Mouse (Mus musculus): ENCODE measurements around the gene Slc43a2.

Gene Slc43a2

GRCm38 (mm10) chr11:75605318-75605717 lies 73.8 kb downstream of the Slc43a2 start:
- DNase-seq (ENCODE audit: low read depth, low spot score) = no peak

GRCm38 (mm10) chr11:75608776-75609175 lies 77.3 kb downstream of the Slc43a2 start:
- no peak for DNase-seq (ENCODE audit: low read depth, low spot score)

DNA sequence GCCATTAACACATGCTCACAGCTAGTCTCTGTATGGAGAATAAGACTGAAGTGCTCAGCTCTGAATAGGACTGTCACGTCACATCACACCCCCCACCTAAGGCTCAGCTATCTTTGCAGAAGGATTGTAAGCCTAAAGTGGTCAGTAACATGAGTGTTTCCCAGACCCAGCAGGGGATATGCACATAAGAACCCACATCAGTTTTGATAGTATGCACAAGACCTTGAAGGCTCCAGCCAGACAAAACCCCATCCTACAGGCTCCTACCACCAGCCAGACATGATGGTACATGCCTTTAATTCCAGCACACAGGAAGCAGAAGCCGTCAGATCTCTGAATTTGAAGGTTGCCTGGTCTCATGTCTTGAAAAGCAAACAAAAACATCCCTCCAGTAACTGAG lies 78.5 kb downstream of the Slc43a2 start:
- DNase-seq (ENCODE audit: low read depth, low spot score) = no peak

DNA sequence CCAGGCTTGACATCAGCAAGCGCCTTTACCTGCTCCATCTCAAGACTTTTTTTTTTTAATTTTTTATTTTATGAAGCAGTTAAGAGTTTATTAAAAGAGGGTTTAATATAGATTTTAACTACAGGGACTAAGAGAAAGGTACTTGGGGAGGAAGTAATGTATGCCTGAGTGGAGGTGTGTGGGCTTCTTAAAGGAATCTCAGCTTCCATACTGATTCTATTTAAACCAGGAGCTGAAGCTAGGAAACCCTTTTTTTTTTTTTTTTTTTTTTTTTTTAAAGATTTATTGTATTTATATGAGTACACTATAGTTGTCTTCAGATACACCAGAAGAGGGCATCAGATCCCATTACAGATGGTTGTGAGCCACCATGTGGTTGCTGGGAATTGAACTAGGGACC lies 83.3 kb downstream of the Slc43a2 start:
- no peak for DNase-seq (ENCODE audit: low read depth, low spot score)

DNA sequence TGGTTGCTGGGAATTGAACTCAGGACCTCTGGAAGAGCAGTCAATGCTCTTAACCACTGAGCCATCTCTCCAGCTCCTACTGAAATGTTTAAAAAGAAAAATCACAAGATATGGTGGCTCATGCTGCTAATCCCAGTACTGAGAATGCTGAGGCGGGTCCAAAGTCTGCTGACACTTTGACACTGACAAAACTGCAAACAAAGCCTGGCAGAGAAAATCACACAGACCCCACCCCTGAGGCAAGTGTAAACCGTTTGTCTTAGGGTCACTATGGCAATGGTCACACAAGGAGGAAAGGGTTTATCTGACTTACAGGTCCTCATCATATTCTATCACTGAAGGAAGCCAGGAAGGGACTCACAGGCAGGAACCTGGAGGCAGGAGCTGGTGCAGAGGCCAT lies 84.1 kb downstream of the Slc43a2 start:
- DNase-seq (ENCODE audit: low read depth, low spot score) = no peak

GRCm38 (mm10) chr11:75619133-75619532 lies 87.6 kb downstream of the Slc43a2 start:
- DNase-seq (ENCODE audit: low read depth, low spot score) = no peak

- DNase-seq (ENCODE audit: low read depth, low spot score) = no peak
These were observed 88.8 kb downstream of the Slc43a2 start for GRCm38 (mm10) chr11:75620136-75620780.

GRCm38 (mm10) chr11:75621426-75621825 lies 89.9 kb downstream of the Slc43a2 start:
- DNase-seq (ENCODE audit: low read depth, low spot score) = no peak

DNA sequence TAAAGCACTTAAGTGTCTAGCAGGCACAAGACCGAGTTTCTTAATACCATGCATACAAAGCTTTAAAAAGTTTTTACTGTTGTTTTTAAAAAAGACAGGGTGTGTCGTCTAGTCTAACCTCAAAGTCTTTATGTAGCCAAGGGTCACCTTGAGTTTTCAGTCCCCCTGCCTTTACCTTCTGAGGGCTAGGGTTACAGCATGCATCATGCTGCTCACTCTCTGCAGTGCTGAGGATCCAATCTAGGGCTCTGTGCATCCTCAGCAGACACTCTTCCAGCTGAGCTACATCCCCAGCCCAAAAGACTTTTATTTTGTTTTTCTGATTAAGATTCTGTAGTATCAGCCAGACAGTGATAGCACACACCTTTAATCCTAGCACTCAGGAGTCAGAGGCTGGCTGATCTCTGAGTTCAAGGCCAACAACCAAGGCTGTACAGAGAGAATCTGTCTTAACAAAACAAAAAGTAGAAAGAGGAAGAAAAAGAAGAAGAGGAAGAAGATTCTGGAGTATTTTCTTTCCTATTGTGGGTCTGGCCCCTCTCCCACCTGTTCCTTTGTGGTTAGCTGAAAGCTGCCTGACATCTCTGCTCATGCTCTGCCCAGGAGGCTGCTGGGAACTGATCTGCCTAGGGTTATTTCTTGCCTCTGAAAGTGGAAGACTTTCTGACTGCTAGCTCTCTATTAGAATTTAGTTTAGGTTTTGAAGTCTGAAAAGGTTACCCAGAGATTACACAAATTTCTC lies 91.3 kb downstream of the Slc43a2 start:
- DNase-seq (ENCODE audit: low read depth, low spot score) = no peak

DNA sequence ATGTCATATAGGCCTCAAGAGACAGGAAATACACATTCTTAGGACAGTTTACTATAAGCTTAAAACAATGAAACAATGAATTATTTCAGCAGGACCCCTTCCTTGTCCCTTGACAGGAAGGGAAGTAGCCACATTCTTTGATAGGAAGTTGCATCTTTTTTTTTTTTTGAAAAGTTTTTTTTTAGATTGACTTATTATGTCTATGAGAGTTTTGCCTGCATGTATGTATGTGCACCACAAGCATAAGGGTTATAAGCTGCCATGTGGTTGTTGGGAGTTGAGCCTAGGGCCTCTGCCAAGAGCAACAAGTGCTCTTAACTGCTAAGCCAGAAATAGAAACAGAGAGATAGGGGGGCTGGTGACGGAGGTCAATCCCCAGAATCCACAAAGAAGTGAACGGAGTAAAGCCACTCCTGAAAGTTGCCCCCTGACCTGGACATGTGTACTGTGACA lies 92.6 kb downstream of the Slc43a2 start:
- DNase-seq (ENCODE audit: low read depth, low spot score) = no peak

GRCm38 (mm10) chr11:75625820-75626219 lies 94.3 kb downstream of the Slc43a2 start:
- DNase-seq (ENCODE audit: low read depth, low spot score) = no peak

Measured in forelimb bud, embryonic 11.5 days (tissue).